Mouse (Mus musculus) cerebellum, adult 2 months (tissue): ENCODE data around the gene Rpl13a.

ENCODE experiments used
- CTCF ChIP-seq: fragments of 200-500 bp; IDR thresholded peaks from 2 replicates; pipeline ENCODE4 v1.5.1; 2011; ENCODE audit warnings: low read depth, mild to moderate bottlenecking, control low read depth, low read length, moderate library complexity, borderline replicate concordance; ENCODE audit not compliant: insufficient read depth
- POLR2A ChIP-seq: fragments of 200-500 bp; IDR thresholded peaks from 2 replicates; pipeline ENCODE4 v1.6.1; 2011; ENCODE audit warnings: low read length, control low read depth, borderline replicate concordance; ENCODE audit not compliant: insufficient read depth

DNA sequence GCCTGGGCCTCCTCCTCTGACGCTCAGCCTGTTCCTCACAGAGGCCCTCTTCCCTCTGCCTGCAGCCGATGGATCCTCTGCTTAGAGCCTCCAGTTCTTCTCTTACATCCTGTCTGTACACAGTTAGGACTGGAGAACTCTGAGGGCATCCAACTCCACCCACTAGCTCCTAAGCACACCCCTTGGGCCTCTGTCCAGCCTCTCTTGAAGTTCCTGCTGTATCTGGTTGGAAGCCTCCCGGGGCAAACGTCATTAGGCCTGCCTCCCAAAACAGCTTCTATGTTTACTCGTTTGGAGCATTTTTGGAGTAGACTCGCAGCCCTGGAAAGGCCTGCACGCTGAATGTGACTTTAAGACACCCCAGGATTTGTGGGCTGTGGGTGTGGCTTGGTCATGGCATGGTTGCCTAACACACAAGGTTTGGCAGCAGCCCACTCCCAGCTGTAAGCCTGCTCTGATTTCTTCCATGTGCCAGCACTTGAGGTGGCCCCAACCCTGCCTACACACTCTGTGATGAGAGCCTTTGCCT is 24.8 kb downstream of the Rpl13a start, which contains the start of gene Fcgrt:
- TF ChIP-seq CTCF (no peak), POLR2A (no peak; the same call in 1 of the 2 replicates)
